Mouse (Mus musculus): ENCODE results near the gene Tsen54. TPM values are rescaled to one million over a fixed set of nuclear protein-coding genes. Genes with fewer than 3 reads are reported as not detected.

Gene Tsen54
- total RNA-seq, 1 experiment from 2014 or later: 7.3 TPM

DNA sequence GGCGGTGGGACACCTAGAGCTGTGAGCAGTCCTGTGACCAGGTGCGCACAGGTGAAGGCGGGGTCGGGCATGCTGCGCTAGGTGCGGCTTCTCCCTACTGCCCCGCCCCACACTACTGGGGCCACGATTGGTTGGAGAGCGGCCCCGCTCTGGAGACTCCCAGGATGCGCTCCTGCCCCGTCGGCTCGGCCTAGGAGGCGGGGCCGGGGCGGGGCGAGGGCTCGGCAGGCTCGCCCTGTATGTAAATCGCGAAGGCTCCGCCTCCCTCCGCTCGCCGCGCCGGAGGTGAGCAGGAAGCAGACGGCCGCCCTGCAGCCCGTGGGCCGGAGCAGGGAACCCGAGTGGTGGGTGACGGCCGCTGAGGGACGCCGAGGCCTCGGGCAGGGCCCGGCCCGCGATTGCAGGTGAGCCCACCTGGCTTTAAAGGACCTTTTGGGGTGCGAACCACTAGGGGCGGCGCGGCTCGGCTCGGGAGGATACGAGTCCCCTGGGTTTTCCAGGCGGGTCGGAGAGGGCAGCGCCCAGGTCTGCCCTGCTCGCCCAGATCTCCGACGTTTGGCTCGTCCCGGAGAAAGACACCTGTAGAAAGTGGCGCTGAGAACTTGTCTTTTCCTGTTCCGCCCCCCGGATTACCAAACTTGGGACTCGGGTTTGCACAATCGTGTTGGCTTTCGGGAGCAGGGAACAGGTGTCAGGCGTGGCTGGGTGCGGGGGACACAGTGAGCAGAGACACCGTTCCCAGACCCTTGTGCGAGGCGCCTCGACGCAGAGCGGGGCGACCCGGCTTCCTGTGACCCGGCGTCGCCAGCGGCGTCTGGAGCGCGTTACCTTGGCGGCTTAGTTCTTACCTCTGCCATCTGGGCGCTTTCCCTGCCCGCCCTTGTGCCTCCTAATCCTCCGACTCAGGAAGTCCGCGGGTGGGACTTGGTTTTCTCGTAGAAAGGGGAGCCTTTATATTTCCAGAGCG is 9.5 kb downstream of the Tsen54 start, which contains the start of gene Llgl2:
Llgl2 (plus strand) TSS at position 276 of the 967 bp plus-strand sequence.
- peak; percentile 82 for ATAC-seq (replicated peaks; ENCODE audit: insufficient number of reproducible peaks, low FRiP score, low TSS enrichment, poor library complexity, severe bottlenecking)

DNA sequence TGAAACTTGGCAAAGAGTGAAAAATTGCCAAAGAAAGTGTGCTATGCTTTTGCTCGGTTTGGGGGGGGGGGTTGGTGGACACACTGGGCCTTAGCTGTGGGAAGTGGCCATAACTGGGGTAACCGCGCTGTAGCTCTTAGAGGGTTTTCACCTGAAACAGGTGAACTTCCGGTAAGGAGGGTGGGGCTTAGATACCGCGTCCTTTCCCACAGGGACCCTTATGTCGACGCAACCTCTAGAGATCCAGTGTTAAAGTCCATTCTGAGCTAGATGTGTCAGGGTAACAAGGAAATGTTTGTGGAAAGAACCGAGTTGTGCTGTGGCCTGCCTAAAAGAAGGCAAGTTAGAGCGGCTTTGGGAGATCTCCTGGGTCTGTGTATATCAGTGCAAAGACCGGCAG is 10.3 kb downstream of the Tsen54 start:
- ATAC-seq (replicated peaks; ENCODE audit: insufficient number of reproducible peaks, low FRiP score, low TSS enrichment, poor library complexity, severe bottlenecking): no peak

- no peak for ATAC-seq (replicated peaks; ENCODE audit: insufficient number of reproducible peaks, low FRiP score, low TSS enrichment, poor library complexity, severe bottlenecking)
Measured at GRCm38 (mm10) chr11:115826487-115826886, 12.0 kb downstream of the Tsen54 start.

DNA sequence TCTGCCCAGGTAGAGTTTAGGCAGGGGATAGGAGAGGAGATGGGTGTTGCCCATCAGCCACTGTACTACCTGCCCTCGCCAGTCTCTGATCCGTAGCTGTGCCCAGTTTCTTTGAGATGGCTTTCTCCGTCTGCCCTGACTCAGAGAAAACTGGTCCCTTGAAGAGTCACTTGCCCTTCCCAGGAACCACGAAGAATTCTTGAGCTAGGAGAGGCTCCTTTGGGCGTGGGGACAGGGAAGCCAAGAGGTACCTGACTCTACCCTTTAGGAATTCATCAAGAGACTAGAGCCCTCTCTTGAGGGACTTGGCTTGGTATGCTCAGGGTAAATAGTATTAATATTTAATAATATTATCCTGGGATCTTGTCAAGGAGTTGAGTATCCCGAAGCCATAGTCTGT is 13.1 kb downstream of the Tsen54 start:
- ATAC-seq (replicated peaks; ENCODE audit: insufficient number of reproducible peaks, low FRiP score, low TSS enrichment, poor library complexity, severe bottlenecking): no peak

- no peak for ATAC-seq (replicated peaks; ENCODE audit: insufficient number of reproducible peaks, low FRiP score, low TSS enrichment, poor library complexity, severe bottlenecking)
Measured at GRCm38 (mm10) chr11:115829036-115829435, 14.5 kb downstream of the Tsen54 start.

DNA sequence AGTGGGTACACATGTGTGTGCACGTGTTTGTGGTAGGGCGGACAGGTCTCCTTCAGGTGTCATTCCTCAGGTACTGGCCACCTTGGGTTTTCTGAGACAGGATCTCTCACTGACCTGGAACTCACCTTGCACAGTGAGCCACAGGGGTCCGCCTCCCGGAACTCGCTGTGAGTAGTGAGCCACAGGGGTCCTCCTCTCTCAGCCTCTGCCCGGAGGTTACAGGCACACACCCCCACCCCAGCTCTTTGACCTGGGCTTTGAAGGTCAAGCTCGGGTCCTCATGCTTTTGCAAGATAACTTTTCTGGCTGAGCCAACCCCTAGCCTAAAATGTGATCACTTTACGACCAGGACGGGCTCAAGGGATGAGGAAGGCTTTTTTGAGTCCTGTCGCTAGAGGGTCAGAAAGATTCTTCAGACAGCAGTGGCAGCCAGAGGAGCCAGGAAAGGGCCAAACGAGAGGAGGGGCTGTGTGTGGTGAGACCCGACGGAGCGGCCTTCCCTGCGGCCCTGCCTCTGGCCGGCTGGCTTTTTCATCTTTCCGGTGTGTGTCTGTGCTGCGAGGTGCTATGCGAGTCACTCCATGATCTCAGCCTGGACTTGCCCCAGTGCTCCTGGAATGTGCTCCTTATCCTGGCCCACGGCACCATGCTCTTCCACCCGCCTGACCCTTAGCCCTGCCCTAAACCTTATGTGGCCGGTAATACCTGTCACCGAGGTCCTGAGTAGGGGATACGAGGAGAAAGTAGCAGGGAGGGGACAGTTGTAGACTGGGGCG is 16.2 kb downstream of the Tsen54 start:
- no peak for ATAC-seq (replicated peaks; ENCODE audit: insufficient number of reproducible peaks, low FRiP score, low TSS enrichment, poor library complexity, severe bottlenecking)

DNA sequence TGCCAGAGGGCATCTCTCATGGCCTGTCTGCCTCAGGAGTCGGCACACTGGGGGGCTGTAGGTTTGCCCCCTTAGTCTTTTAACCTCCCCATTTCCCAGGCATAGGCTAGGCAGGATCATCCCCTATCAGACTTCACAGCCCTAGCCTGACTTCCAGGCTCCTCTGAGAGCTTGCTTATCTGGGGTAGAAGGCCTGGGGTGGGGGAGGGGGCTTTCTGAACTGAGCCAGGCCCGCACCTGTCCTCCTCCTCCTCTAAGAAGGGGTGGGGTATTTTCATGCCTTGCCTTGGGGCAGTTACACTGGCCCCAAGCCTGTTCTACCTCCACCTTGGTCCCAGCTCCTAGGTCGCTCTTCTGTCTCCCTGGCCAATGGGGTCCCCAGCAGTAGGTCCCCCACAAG is 17.0 kb downstream of the Tsen54 start:
- ATAC-seq (replicated peaks; ENCODE audit: insufficient number of reproducible peaks, low FRiP score, low TSS enrichment, poor library complexity, severe bottlenecking): no peak

DNA sequence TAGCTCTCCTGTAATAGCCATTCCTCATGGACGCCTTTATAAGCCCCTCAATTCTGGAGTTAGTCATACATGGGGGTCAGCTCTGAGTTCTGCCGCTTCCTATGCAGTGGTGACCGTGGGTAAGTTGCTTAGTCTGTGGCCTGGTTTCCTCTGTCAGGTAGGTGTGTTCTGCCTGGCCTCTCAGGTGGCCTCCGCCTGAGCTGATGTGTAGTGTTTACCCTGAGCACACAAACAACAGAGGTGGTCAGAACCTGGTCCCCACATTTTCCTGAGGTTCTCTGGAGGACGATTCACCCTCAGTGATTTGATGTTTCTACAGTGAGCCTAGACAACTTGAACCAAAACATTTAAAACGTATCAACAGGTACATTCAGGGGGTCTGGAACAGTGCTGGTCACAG is 17.5 kb downstream of the Tsen54 start:
- no peak for ATAC-seq (replicated peaks; ENCODE audit: insufficient number of reproducible peaks, low FRiP score, low TSS enrichment, poor library complexity, severe bottlenecking)

- ATAC-seq (replicated peaks; ENCODE audit: insufficient number of reproducible peaks, low FRiP score, low TSS enrichment, poor library complexity, severe bottlenecking): no peak; the same call in 1 of the 2 replicates
Measured at GRCm38 (mm10) chr11:115832523-115832922, 18.0 kb downstream of the Tsen54 start.

- ATAC-seq (replicated peaks; ENCODE audit: insufficient number of reproducible peaks, low FRiP score, low TSS enrichment, poor library complexity, severe bottlenecking): no peak
Measured at GRCm38 (mm10) chr11:115833021-115833513, 18.5 kb downstream of the Tsen54 start.

DNA sequence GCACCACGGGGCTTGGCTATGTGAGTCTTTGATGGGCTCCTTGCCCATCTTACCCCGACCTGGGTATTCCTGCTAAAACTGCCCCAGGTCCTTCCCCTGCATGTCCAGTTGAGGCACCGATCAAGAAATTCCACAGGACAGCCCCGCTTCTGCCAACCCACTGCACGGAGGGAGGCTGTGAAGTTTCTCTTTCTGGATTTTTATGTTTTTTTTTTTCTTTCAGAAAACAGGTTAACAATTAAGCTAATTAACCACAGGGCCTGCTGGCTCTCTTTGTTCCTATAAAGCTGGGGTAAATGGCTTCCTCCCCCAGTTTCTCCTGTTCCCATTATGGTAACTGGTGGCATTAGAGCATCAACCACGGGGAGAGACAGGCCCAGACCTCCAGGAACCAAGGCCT is 19.5 kb downstream of the Tsen54 start:
- no peak for ATAC-seq (replicated peaks; ENCODE audit: insufficient number of reproducible peaks, low FRiP score, low TSS enrichment, poor library complexity, severe bottlenecking)

DNA sequence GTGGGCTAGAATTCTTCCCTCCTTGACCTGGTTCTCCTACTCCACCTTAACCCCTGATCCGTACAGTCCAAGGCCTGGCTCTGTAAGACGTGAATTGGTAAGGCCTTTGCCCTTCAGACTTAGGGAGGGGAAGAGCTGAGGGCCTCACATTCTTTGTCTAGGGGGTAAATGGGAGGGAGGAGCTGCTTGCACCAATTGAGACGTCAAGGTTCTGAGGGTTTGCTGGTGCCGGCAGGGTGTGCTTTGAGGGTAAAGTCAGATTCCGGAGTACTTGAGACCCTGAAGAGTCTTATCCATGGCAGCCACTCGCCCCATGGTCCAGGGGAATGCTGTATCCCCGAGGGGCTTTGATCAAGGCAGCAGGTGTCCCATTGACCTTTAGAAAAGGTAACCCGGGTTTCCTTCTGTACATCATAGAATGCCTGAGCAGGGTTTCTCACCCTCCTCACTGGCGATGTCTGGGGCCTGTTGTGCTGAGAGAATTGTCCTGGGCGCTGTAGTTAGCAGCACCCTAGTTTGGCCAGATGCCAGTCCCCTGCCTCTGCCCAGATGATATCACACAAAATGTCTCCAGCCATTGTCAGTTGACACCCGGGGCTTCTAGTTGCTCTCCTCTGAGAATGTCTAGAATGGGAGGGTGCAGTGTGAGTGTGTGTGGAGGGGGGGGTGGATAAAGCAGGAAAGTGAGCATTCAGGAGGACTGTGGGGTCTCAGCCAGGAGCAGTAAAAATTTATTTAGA is 22.3 kb downstream of the Tsen54 start:
- no peak for ATAC-seq (replicated peaks; ENCODE audit: insufficient number of reproducible peaks, low FRiP score, low TSS enrichment, poor library complexity, severe bottlenecking)

GRCm38 (mm10) chr11:115837606-115838345 is 23.3 kb downstream of the Tsen54 start:
- no peak for ATAC-seq (replicated peaks; ENCODE audit: insufficient number of reproducible peaks, low FRiP score, low TSS enrichment, poor library complexity, severe bottlenecking)

DNA sequence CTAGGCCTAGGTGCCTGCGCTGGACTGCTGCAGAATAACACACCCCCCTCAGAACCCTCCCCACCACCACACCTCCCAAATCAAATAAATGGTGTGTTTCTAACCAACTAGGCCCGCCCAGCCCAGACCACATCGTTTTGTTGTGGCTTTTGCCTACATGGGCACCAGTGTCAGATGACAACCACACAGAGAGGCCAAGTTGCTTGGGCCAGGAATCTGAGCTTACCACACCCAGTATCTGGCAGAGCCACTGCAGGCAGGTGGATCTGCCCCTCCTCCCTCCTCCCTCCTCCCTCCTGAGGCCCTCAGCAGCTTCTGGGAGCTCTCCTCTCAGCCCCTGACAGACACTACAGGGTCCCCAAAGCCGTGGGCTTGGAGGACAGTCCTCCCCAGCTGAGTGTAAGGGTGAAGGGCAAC is 24.4 kb downstream of the Tsen54 start:
- ATAC-seq (replicated peaks; ENCODE audit: insufficient number of reproducible peaks, low FRiP score, low TSS enrichment, poor library complexity, severe bottlenecking): no peak

DNA sequence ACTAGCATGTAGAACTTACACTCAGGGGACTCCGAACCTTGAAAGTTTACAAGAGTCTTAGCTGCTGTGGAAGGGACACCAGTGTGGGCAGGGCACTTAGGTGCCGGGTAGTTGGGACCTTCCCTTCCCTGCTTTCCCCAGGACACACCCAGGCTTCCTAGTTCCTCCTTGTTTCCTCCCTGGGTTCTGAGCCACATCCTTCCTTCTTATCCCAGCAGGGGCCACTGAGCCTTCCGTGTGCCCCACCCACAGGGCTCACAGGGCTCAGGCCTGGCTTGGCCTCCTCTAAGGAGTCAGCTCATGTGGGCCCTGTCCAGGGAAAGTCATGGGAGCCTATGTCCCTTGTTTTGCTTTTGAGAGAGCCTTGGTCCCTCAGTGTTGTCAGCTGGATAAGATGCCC is 25.2 kb downstream of the Tsen54 start:
- no peak for ATAC-seq (replicated peaks; ENCODE audit: insufficient number of reproducible peaks, low FRiP score, low TSS enrichment, poor library complexity, severe bottlenecking)

GRCm38 (mm10) chr11:115841044-115841443 is 26.5 kb downstream of the Tsen54 start:
- no peak for ATAC-seq (replicated peaks; ENCODE audit: insufficient number of reproducible peaks, low FRiP score, low TSS enrichment, poor library complexity, severe bottlenecking)

GRCm38 (mm10) chr11:115841961-115842550 is 27.5 kb downstream of the Tsen54 start:
- ATAC-seq (replicated peaks; ENCODE audit: insufficient number of reproducible peaks, low FRiP score, low TSS enrichment, poor library complexity, severe bottlenecking): no peak

Data from monocyte, adult 5-6 weeks (primary cell).